Mouse (Mus musculus): Measurements from ENCODE around the gene Cacna1s. TPM values are rescaled to one million over a fixed set of nuclear protein-coding genes. Genes with fewer than 3 reads are reported as not detected.

Cacna1s gene
- polyA plus RNA-seq, 1 experiment from 2014 or later, result 0.60 TPM

GRCm38 (mm10) chr1:136167657-136168056 lies 115.1 kb downstream of the Cacna1s start:
- WGBS (ENCODE audit: insufficient replicate concordance), result 58% methylated on average over 8 of the region's 8 CpGs
- Histone ChIP-seq H3K27ac (ENCODE audit: low read length) (no peak overlapping the region), H3K9me3 (replicated peaks; ENCODE audit: control insufficient read depth, low read length) (no peaks in the 10 kb centered on the region), H3K4me2 (ENCODE audit: low read depth, low read length) (no peak overlapping the region), H3K36me3 (ENCODE audit: control insufficient read depth, insufficient read depth) (no peaks in the 10 kb centered on the region; the same call in 1 of the 2 replicates), H3K4me3 (ENCODE audit: low read depth, low read length) (no peak overlapping the region), H3K27me3 (ENCODE audit: control insufficient read depth, insufficient read depth, low read depth, low read length) (no peaks in the 10 kb centered on the region), H3K9ac (ENCODE audit: low read depth, low read length) (no peak overlapping the region), H3K4me1 (ENCODE audit: control insufficient read depth, low read depth, low read length) (peaks cover 3% of the 10 kb centered on the region)
- ATAC-seq (ENCODE audit: low read depth), result no peak

Other genes starting within 250 kb of the Cacna1s start
- gene Lad1, start 234.2 kb upstream of the Cacna1s start, polyA plus RNA-seq (2015; fragmentation: Nextera tagmentation; extraction: Ambion mirVana), result 0.09 and 1.5 TPM in 2 replicates
- gene Tnnt2, start 216.4 kb upstream of the Cacna1s start, polyA plus RNA-seq (2015; fragmentation: Nextera tagmentation; extraction: Ambion mirVana), result 3.6 and 5.9 TPM in 2 replicates
- not detected in 2 replicates for gene Pkp1, start 133.5 kb upstream of the Cacna1s start, polyA plus RNA-seq (2015; fragmentation: Nextera tagmentation; extraction: Ambion mirVana)
- gene Igfn1, start 46.4 kb upstream of the Cacna1s start, polyA plus RNA-seq (2015; fragmentation: Nextera tagmentation; extraction: Ambion mirVana), result not detected in 2 replicates
- 92.9 and 94.4 TPM in 2 replicates for gene Tmem9, start 44.6 kb upstream of the Cacna1s start, polyA plus RNA-seq (2015; fragmentation: Nextera tagmentation; extraction: Ambion mirVana)
- gene Ascl5, start 1.9 kb upstream of the Cacna1s start, polyA plus RNA-seq (2015; fragmentation: Nextera tagmentation; extraction: Ambion mirVana), result not detected in 2 replicates
- gene Kif21b, start 78.6 kb downstream of the Cacna1s start, polyA plus RNA-seq (2015; fragmentation: Nextera tagmentation; extraction: Ambion mirVana), result 1.3 TPM in 2 replicates
- not detected in 2 replicates for gene Mroh3, start 160.1 kb downstream of the Cacna1s start, polyA plus RNA-seq (2015; fragmentation: Nextera tagmentation; extraction: Ambion mirVana)
- gene Inava, start 181.5 kb downstream of the Cacna1s start, polyA plus RNA-seq (2015; fragmentation: Nextera tagmentation; extraction: Ambion mirVana), result 0.07 and 0.44 TPM in 2 replicates
- gene Gpr25, start 208.1 kb downstream of the Cacna1s start, polyA plus RNA-seq (2015; fragmentation: Nextera tagmentation; extraction: Ambion mirVana), result not detected in 2 replicates